Mouse (Mus musculus) CH12.LX (cell line): Measurements from ENCODE around the gene Gm37240. TPM values are rescaled to one million over a fixed set of nuclear protein-coding genes. Genes with fewer than 3 reads are reported as not detected.

Source experiments
- DNase-seq: peaks from one replicate; pipeline ENCODE4 v3.0.0-alpha.2; 2013; ENCODE audit errors: extremely low read depth
- H3K27ac ChIP-seq: 2 replicates; pipeline ENCODE4 v1.5.1; 2012; ENCODE audit warnings: low read depth, mild to moderate bottlenecking, control low read depth, moderate library complexity; ENCODE audit not compliant: insufficient read depth
- H3K27me3 ChIP-seq: replicated peaks from 2 replicates; pipeline ENCODE3; 2012; ENCODE audit warnings: inconsistent platforms
- H3K36me3 ChIP-seq, 2 experiments: replicated peaks in 1 of 2; 2 replicates each; pipeline versions ENCODE3 to v1.6.1; 2012; ENCODE audit warnings: inconsistent platforms in 1 of 2, low read length in 1 of 2, mild to moderate bottlenecking in 1 of 2, mixed read lengths in 1 of 2, moderate library complexity in 1 of 2; ENCODE audit not compliant: control insufficient read depth in 1 of 2, insufficient read depth in 1 of 2
- H3K4me1 ChIP-seq, 2 experiments: 2 replicates each; pipeline ENCODE4 v1.6.1; 2012; ENCODE audit warnings: inconsistent platforms in 1 of 2, moderate library complexity in 1 of 2; ENCODE audit not compliant: insufficient read depth in 2 of 2, control insufficient read depth in 1 of 2
- H3K4me2 ChIP-seq: 2 replicates; pipeline ENCODE4 v1.6.1; 2012; ENCODE audit warnings: low read depth, mild to moderate bottlenecking, control low read depth; ENCODE audit not compliant: poor library complexity, insufficient read depth, severe bottlenecking
- H3K4me3 ChIP-seq, 3 experiments: fragments of 150-350 bp in 1 of 3; sonication (generic) in 1 of 3; replicated peaks in 1 of 3; 2 replicates each; pipeline versions ENCODE3 to v1.5.1; 2011 to 2012; ENCODE audit warnings: low read depth in 2 of 3, low read length in 2 of 3, mild to moderate bottlenecking in 2 of 3, moderate library complexity in 2 of 3, control low read depth in 1 of 3, improper control_type of control experiment in 1 of 3, inconsistent platforms in 1 of 3, mixed read lengths in 1 of 3; ENCODE audit not compliant: poor library complexity in 1 of 3
- H3K79me2 ChIP-seq: replicated peaks from 2 replicates; pipeline ENCODE4 v1.6.1; 2012; ENCODE audit warnings: mild to moderate bottlenecking, moderate library complexity; ENCODE audit not compliant: control insufficient read depth, poor library complexity, insufficient read depth, severe bottlenecking; ENCODE audit errors: extremely low read depth
- H3K9ac ChIP-seq: 2 replicates; pipeline ENCODE4 v1.6.1; 2012; ENCODE audit warnings: low read depth, mild to moderate bottlenecking, control low read depth, moderate library complexity; ENCODE audit not compliant: insufficient read depth
- H3K9me3 ChIP-seq: replicated peaks from 2 replicates; pipeline ENCODE3; 2012; ENCODE audit warnings: low read length, inconsistent platforms, mixed read lengths
- BHLHE40 ChIP-seq: IDR thresholded peaks from 2 replicates; pipeline ENCODE4 v1.6.1; 2011; ENCODE audit warnings: mild to moderate bottlenecking, low read depth, low read length, improper control_type of control experiment
- CHD1 ChIP-seq: IDR thresholded peaks from 2 replicates; pipeline ENCODE4 v1.6.1; 2012; ENCODE audit warnings: low read depth, low read length, improper control_type of control experiment, inconsistent platforms
- ETS1 ChIP-seq: conservative IDR thresholded peaks from 2 replicates; pipeline ENCODE4 v1.6.1; 2012; ENCODE audit warnings: low read depth, mild to moderate bottlenecking, inconsistent platforms, low read length, improper control_type of control experiment, moderate library complexity
- GABPA ChIP-seq: IDR thresholded peaks from 2 replicates; pipeline ENCODE4 v1.6.1; 2012; ENCODE audit warnings: low read depth, low read length, improper control_type of control experiment, inconsistent platforms; ENCODE audit not compliant: insufficient replicate concordance
- HCFC1 ChIP-seq: IDR thresholded peaks from 2 replicates; pipeline ENCODE4 v1.6.1; 2012; ENCODE audit warnings: low read depth, mild to moderate bottlenecking, inconsistent platforms, low read length, improper control_type of control experiment
- JUND ChIP-seq: conservative IDR thresholded peaks from 2 replicates; pipeline ENCODE4 v1.6.1; 2011; ENCODE audit warnings: low read depth, low read length, improper control_type of control experiment
- MAFK ChIP-seq: IDR thresholded peaks from 2 replicates; pipeline ENCODE4 v1.6.1; 2011; ENCODE audit warnings: low read length, improper control_type of control experiment; ENCODE audit not compliant: insufficient replicate concordance
- MAZ ChIP-seq: IDR thresholded peaks from 2 replicates; pipeline ENCODE4 v1.6.1; 2012; ENCODE audit warnings: low read depth, mild to moderate bottlenecking, inconsistent platforms, low read length, improper control_type of control experiment, moderate library complexity
- MEF2A ChIP-seq: IDR thresholded peaks from 2 replicates; pipeline ENCODE4 v1.6.1; 2014; ENCODE audit warnings: low read depth, mild to moderate bottlenecking, inconsistent platforms, low read length, improper control_type of control experiment, borderline replicate concordance
- MXI1 ChIP-seq: IDR thresholded peaks from 2 replicates; pipeline ENCODE4 v1.6.1; 2011; ENCODE audit warnings: mild to moderate bottlenecking, low read depth, low read length, improper control_type of control experiment
- NRF1 ChIP-seq: IDR thresholded peaks from 2 replicates; pipeline ENCODE4 v1.6.1; 2014; ENCODE audit warnings: low read depth, mild to moderate bottlenecking, inconsistent platforms, low read length, improper control_type of control experiment, moderate library complexity
- PAX5 ChIP-seq: IDR thresholded peaks from 2 replicates; pipeline ENCODE4 v1.6.1; 2012; ENCODE audit warnings: low read length, inconsistent platforms, mixed read lengths
- POLR2A ChIP-seq: IDR thresholded peaks from 2 replicates; pipeline ENCODE4 v1.6.1; 2011; ENCODE audit warnings: low read depth, mild to moderate bottlenecking, improper control_type of control experiment, low read length
- RAD21 ChIP-seq: IDR thresholded peaks from 2 replicates; pipeline ENCODE4 v1.6.1; 2011; ENCODE audit warnings: low read depth, mild to moderate bottlenecking, low read length, improper control_type of control experiment, moderate library complexity
- RCOR1 ChIP-seq: conservative IDR thresholded peaks from 2 replicates; pipeline ENCODE4 v1.6.1; 2012; ENCODE audit warnings: low read depth, mild to moderate bottlenecking, inconsistent platforms, low read length, improper control_type of control experiment
- SMC3 ChIP-seq: IDR thresholded peaks from 2 replicates; pipeline ENCODE4 v1.6.1; 2011; ENCODE audit warnings: low read depth, low read length, improper control_type of control experiment
- TBP ChIP-seq: conservative IDR thresholded peaks from 2 replicates; pipeline ENCODE4 v1.6.1; 2011; ENCODE audit warnings: low read depth, low read length, improper control_type of control experiment
- UBTF ChIP-seq: IDR thresholded peaks from 2 replicates; pipeline ENCODE4 v1.6.1; 2012; ENCODE audit warnings: low read depth, mild to moderate bottlenecking, inconsistent platforms, low read length, improper control_type of control experiment, moderate library complexity
- USF1 ChIP-seq: IDR thresholded peaks from 2 replicates; pipeline ENCODE4 v1.6.1; 2014; ENCODE audit warnings: low read depth, mild to moderate bottlenecking, inconsistent platforms, low read length, improper control_type of control experiment
- ZC3H11A ChIP-seq: IDR thresholded peaks from 2 replicates; pipeline ENCODE4 v1.6.1; 2012; ENCODE audit warnings: low read depth, mild to moderate bottlenecking, inconsistent platforms, low read length, improper control_type of control experiment
- ZMIZ1 ChIP-seq: IDR thresholded peaks from 2 replicates; pipeline ENCODE4 v1.6.1; 2012; ENCODE audit warnings: low read depth, mild to moderate bottlenecking, inconsistent platforms, low read length, improper control_type of control experiment
- ZNF384 ChIP-seq: IDR thresholded peaks from 2 replicates; pipeline ENCODE4 v1.6.1; 2012; ENCODE audit warnings: low read depth, low read length, improper control_type of control experiment, inconsistent platforms
- dilution Hi-C: fragments of 300-500 bp; cut with MboI; formaldehyde crosslinking; loops from 2 replicates; pipeline ENCODE4 v1.14.3; 2020; ENCODE audit warnings: low sequenced_read_pairs; ENCODE audit not compliant: extremely low pct_unique_long_range_greater_than_20kb, extremely low pct_ligation_motif_present
- in situ Hi-C: fragments of 300-500 bp; cut with MboI; formaldehyde crosslinking; loops from 3 replicates; pipeline ENCODE4 v1.14.3; 2019; ENCODE audit warnings: low sequenced_read_pairs, low pct_ligation_motif_present, low pct_unique_long_range_greater_than_20kb, mixed read lengths
- polyA plus RNA-seq: library from polyadenylated mRNA; unstranded; fragments of >175 nt; gene quantifications from 2 replicates; pipeline ENCODE4 v1.2.1, GENCODE M21; 2012; ENCODE audit warnings: low read depth; ENCODE audit not compliant: insufficient read length
- total RNA-seq, 2 experiments: library from RNA; depleted of rRNA; stranded (reverse); fragments of 300-350 nt in 1 of 2; fragments of >200 nt in 1 of 2; gene quantifications; 2 replicates each; pipeline ENCODE4 v1.2.3; 2012 to 2014

The Gm37240 gene
- total and polyA plus RNA-seq, 3 experiments = 0.08 to 0.19 (median 0.14) TPM

DNA sequence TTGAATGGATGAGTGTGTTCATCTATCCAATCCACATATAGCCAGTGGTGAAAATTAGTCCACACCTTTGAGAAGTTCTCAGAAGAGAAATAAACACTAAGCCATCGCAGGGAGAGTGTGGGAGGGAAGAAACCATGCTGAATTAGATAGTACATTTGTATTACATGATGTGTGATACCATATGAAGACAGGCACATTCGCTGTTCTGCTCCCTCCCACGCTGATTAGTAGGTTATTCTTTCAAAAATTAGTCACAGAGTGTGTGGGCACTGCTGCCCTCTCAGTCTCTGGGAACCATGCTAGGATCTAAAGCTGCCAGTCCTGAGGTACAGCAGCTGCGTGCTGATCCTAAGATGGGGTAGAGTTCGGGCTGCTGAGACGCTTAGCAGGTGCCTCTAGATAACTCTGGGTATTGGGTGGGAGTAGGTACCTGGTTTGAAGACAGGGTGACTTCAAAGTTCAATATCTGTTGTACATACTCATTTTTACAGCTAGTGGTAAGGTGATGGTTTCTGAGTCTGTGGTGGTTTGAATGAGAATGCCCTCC is 333.5 kb downstream of the Gm37240 start:
- in situ Hi-C loops (loop anchor here (25.0 kb wide), 1 partner anchor 617 kb away; no protein-coding TSS in a partner anchor), dilution Hi-C loops (no loop called here)
- no peak for DNase-seq
- no peak overlapping the region for H3K4me2 ChIP-seq
- TF ChIP-seq ETS1 (no peak), GABPA (no peak), HCFC1 (no peak), PAX5 (no peak), MEF2A (no peak), JUND (no peak), ZNF384 (no peak), BHLHE40 (no peak), NRF1 (no peak), MAZ (no peak), RAD21 (no peak), SMC3 (no peak), MXI1 (no peak), USF1 (no peak), POLR2A (no peak), MAFK (no peak)
- peaks cover 0 to 8% of the 10 kb centered on the region in 2 experiments; a peak in 1 of 4 replicates for H3K4me1 ChIP-seq
- H3K36me3 ChIP-seq = peaks cover 16 to 26% of the 10 kb centered on the region in 2 experiments
- H3K9me3 ChIP-seq = peaks cover 7% of the 10 kb centered on the region
- H3K9ac ChIP-seq = no peak overlapping the region
- no peaks in the 10 kb centered on the region for H3K27me3 ChIP-seq
- no peak overlapping the region for H3K27ac ChIP-seq
- no peak overlapping the region for H3K4me3 ChIP-seq
- no peaks in the 10 kb centered on the region for H3K79me2 ChIP-seq

GRCm38 (mm10) chr3:85551352-85551751 is 336.0 kb downstream of the Gm37240 start:
- Histone ChIP-seq H3K36me3 (peaks cover 6 to 18% of the 10 kb centered on the region in 2 experiments), H3K9ac (no peak overlapping the region), H3K4me2 (no peak overlapping the region), H3K4me3 (no peak overlapping the region), H3K9me3 (peaks cover 3% of the 10 kb centered on the region), H3K27me3 (no peaks in the 10 kb centered on the region), H3K79me2 (no peaks in the 10 kb centered on the region), H3K27ac (no peak overlapping the region), H3K4me1 (peaks cover 0 to 8% of the 10 kb centered on the region in 2 experiments; a peak in 1 of 4 replicates)
- dilution Hi-C loops (no loop called here), in situ Hi-C loops (loop anchor here (25.0 kb wide), 1 partner anchor 614 kb away; no protein-coding TSS in a partner anchor)
- TF ChIP-seq MAZ (no peak), RCOR1 (no peak), ZNF384 (no peak), POLR2A (no peak), RAD21 (no peak), ETS1 (no peak), NRF1 (no peak), MXI1 (no peak), MEF2A (no peak), PAX5 (no peak), ZMIZ1 (no peak), USF1 (no peak), BHLHE40 (no peak), UBTF (no peak), TBP (no peak), CHD1 (no peak), ZC3H11A (no peak)
- no peak for DNase-seq
